Mouse (Mus musculus) heart, adult 2 months (tissue): ENCODE data around the gene Mrps33.

Source experiments
- CTCF ChIP-seq: fragments of 200-600 bp; IDR thresholded peaks from 2 replicates; pipeline ENCODE4 v1.8.1; 2022; ENCODE audit warnings: antibody characterized with exemption, mild to moderate bottlenecking, moderate library complexity
- EP300 ChIP-seq: fragments of 200-500 bp; IDR thresholded peaks from 2 replicates; pipeline ENCODE4 v1.6.1; 2011; ENCODE audit warnings: low read depth, low read length, control low read depth; ENCODE audit not compliant: insufficient read depth
- POLR2A ChIP-seq: fragments of 200-500 bp; IDR thresholded peaks from 2 replicates; pipeline ENCODE4 v1.6.1; 2011; ENCODE audit warnings: mild to moderate bottlenecking, low read depth, low read length, control low read depth; ENCODE audit not compliant: insufficient read depth

DNA sequence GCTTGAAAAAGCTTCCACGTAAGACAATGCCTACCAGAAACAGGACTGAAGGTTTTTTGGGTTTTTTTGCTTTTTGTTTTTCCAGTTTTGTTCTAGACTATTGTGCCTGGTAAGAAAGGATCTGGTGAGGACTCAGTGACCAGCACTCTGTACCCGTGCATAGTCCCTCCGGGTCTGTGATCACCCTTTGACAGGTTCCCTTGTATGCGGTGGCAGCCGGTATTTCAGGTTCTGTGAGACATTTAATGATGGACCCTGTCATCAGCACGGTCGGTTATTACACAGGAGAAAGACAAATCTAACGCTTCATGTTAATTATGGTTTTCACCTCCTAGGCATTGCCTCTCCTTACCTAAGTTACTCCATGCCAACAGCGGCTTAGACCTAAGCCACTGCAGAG lies 35.8 kb downstream of the Mrps33 start:
- no peak for TF ChIP-seq CTCF
- no peak for TF ChIP-seq POLR2A
- TF ChIP-seq EP300, result no peak
